Mouse (Mus musculus) forebrain, embryonic 11.5 days (tissue): ENCODE data around the gene Commd4. TPM values are rescaled to one million over a fixed set of nuclear protein-coding genes. Genes with fewer than 3 reads are reported as not detected.

Experiments
- ATAC-seq: fragments of 200-750 bp; cut with Nextera tagmentation; replicated peaks from 2 replicates; pipeline ENCODE4 v1.8.0; 2017; ENCODE audit warnings: moderate TSS enrichment; ENCODE audit not compliant: low FRiP score
- DNase-seq: peaks from one replicate; pipeline ENCODE4 v3.0.0-alpha.2; 2017; ENCODE audit warnings: low spot score
- H3K27ac ChIP-seq: fragments of 300-500 bp; sonication (generic); 2 replicates; pipeline ENCODE4 v1.5.1; 2014; ENCODE audit warnings: low read depth, low read length
- H3K27me3 ChIP-seq: fragments of 300-500 bp; sonication (generic); 2 replicates; pipeline ENCODE4 v1.6.1; 2014; ENCODE audit warnings: mild to moderate bottlenecking, low read length, mixed read lengths; ENCODE audit not compliant: control insufficient read depth, insufficient read depth
- H3K36me3 ChIP-seq: fragments of 300-500 bp; sonication (generic); 2 replicates; pipeline ENCODE4 v1.6.1; 2014; ENCODE audit warnings: mild to moderate bottlenecking, low read length, moderate library complexity, mixed read lengths; ENCODE audit not compliant: control insufficient read depth, insufficient read depth
- H3K4me1 ChIP-seq: fragments of 300-500 bp; sonication (generic); replicated peaks from 2 replicates; pipeline ENCODE4 v1.6.1; 2014; ENCODE audit warnings: low read length, mixed read lengths; ENCODE audit not compliant: control insufficient read depth, insufficient read depth
- H3K4me2 ChIP-seq: fragments of 300-500 bp; sonication (generic); 2 replicates; pipeline ENCODE4 v1.6.1; 2014; ENCODE audit warnings: low read depth, mild to moderate bottlenecking, low read length, moderate library complexity, mixed read lengths; ENCODE audit not compliant: severe bottlenecking
- H3K4me3 ChIP-seq: fragments of 300-500 bp; sonication (generic); 2 replicates; pipeline ENCODE4 v1.5.1; 2014; ENCODE audit warnings: low read depth, low read length
- H3K9ac ChIP-seq: fragments of 300-500 bp; sonication (generic); 2 replicates; pipeline ENCODE4 v1.6.1; 2014; ENCODE audit warnings: low read length
- H3K9me3 ChIP-seq: fragments of 300-500 bp; sonication (generic); 2 replicates; pipeline ENCODE4 v1.6.1; 2016; ENCODE audit warnings: low read length, mixed read lengths; ENCODE audit not compliant: control insufficient read depth
- WGBS: fragments of 180-500 bp; shearing (Covaris S2); extraction: QIAGEN DNeasy Blood & Tissue Kit; methylation state at CpG from one replicate; pipeline ENCODE4 v1.1.7; 2014; 5-methylcytosine and 5-hydroxymethylcytosine counted together
- polyA plus RNA-seq: library from polyadenylated mRNA; unstranded; fragments of >200 nt; fragmentation: Nextera tagmentation; extraction: Ambion mirVana; gene quantifications from 2 replicates; pipeline ENCODE4 v1.2.1, GENCODE M21; 2014

Commd4 gene
- polyA plus RNA-seq, 1 experiment from 2014 or later = 87.1 TPM

DNA sequence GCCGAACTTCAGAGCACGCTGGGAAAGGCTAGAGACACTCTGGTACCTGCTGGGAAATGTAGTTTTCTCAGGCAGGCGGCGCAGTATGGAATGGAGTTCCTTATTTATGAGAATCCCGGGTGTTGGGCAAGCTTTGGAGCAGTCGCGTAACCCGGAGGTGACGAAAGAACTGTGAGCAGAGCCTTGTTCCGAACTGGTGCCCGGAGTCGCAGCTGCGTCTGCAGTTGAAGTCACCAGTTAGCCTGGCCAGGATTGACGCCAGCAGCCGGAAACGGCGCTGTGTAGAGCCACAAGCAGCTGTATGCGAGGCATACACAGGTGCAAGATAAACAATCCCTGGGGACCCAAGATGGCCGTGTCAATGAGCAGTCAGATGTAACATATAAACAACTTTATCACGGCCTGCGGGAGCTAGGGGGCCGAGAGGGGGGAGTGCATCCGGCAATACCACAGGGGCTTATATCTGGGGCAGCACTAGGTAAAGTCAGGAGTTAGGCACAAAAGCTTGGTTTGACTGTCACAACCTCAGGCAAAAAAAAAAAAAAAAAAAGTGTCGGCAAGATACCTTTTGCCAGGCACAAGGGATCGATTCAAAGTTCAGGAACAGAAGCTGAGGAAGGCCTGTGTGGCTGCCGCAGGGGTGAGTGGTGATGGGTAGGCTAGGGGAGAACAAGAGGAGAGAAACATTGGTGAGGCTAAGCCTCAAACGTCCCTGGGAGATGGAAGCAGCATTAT, 9.8 kb downstream of the Commd4 start, which contains the start of gene Neil1:
Gene Neil1, minus strand, starts transcription at position 162 of the 735 bp plus-strand sequence.
- peak within 1 kb of the TSS; percentile 73 for H3K27ac ChIP-seq
- peak; percentile 85 for DNase-seq
- H3K9me3 ChIP-seq = no peaks in the 10 kb centered on the region
- 3% methylated on average over 27 of the region's 27 CpGs for WGBS
- no peaks in the 10 kb centered on the region for H3K36me3 ChIP-seq
- H3K9ac ChIP-seq = peak within 1 kb of the TSS; percentile 74
- ATAC-seq = peak; percentile 82
- 0 out of 2 replicates have a peak, but pooled peaks cover 2% of the 10 kb centered on the region for H3K4me1 ChIP-seq
- no peaks in the 10 kb centered on the region for H3K27me3 ChIP-seq
- peak within 1 kb of the TSS; percentile 46 for H3K4me3 ChIP-seq
- H3K4me2 ChIP-seq = peak within 1 kb of the TSS; percentile 81

DNA sequence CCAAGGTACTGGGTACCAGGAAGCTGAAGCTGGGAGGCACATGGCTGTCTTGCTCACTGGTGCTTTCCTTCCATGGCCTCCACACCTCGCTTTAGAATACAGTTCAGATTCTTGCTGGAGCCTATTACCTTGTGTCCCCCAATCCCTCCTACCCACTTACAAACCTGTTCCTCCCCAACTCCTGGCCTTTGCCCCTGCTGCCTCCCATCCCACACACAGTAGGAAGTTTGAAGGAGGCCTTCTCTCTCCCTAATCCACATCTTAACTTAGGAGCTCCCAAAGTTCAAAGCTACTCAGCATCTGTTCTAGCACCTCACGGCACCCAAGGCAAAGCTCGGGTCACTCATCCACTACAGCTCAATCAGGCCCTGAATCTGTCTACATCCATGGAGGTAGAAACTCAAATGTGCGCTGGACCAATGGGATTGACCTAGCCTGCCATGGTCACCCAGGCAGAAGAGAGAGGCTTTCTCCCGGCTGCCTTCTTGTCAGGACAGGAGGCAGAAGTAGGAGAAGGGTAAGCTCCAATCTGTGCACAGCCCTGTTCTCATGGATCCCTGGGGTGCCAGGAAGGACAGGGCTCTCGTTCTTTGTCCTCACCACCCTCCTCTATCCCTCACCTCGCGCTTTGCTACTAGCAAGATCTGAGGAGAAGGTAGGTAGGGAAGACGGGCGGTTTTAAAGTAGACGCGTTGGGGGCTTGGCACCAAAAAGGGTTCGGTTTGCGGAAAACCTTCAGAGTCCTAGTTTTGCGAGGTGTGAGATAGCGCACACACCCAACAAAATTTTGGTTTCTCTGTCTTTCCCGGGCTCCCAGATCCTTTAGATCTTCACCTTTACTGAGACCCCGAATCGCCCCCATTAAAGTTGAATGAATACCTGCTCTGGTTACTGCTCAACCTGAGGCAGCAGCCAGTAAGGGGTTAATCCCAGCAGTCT, 10.7 kb downstream of the Commd4 start:
- H3K9ac ChIP-seq = peak overlapping the region; percentile 74
- ATAC-seq (peak; percentile 47), DNase-seq (no peak)
- peak overlapping the region; percentile 46 for H3K4me3 ChIP-seq
- H3K36me3 ChIP-seq = no peaks in the 10 kb centered on the region
- H3K4me1 ChIP-seq = 0 out of 2 replicates have a peak, but pooled peaks cover 2% of the 10 kb centered on the region
- H3K9me3 ChIP-seq = no peaks in the 10 kb centered on the region
- H3K27me3 ChIP-seq = no peaks in the 10 kb centered on the region
- H3K27ac ChIP-seq = peak overlapping the region; percentile 73; the same call in 1 of the 2 replicates
- H3K4me2 ChIP-seq = peak overlapping the region; percentile 81
- 9% methylated on average over 19 of the region's 19 CpGs for WGBS

GRCm38 (mm10) chr9:57146451-57147066, 11.6 kb downstream of the Commd4 start:
- no peaks in the 10 kb centered on the region for H3K27me3 ChIP-seq
- H3K4me2 ChIP-seq = no peak overlapping the region
- H3K27ac ChIP-seq = no peak overlapping the region
- H3K4me1 ChIP-seq = 0 out of 2 replicates have a peak, but pooled peaks cover 2% of the 10 kb centered on the region
- H3K4me3 ChIP-seq = no peak overlapping the region
- ATAC-seq (no peak), DNase-seq (no peak)
- H3K9me3 ChIP-seq = no peaks in the 10 kb centered on the region
- no peak overlapping the region for H3K9ac ChIP-seq
- WGBS = 83% methylated on average over 17 of the region's 17 CpGs
- H3K36me3 ChIP-seq = no peaks in the 10 kb centered on the region

- Histone ChIP-seq H3K9me3 (no peaks in the 10 kb centered on the region), H3K4me1 (0 out of 2 replicates have a peak, but pooled peaks cover 2% of the 10 kb centered on the region), H3K4me2 (no peak overlapping the region), H3K4me3 (no peak overlapping the region), H3K9ac (no peak overlapping the region), H3K27ac (no peak overlapping the region), H3K36me3 (no peaks in the 10 kb centered on the region), H3K27me3 (no peaks in the 10 kb centered on the region)
- no peak for DNase-seq
- ATAC-seq = no peak
- 91% methylated on average over 8 of the region's 8 CpGs for WGBS
Measured at GRCm38 (mm10) chr9:57144830-57145229, 13.3 kb downstream of the Commd4 start.

DNA sequence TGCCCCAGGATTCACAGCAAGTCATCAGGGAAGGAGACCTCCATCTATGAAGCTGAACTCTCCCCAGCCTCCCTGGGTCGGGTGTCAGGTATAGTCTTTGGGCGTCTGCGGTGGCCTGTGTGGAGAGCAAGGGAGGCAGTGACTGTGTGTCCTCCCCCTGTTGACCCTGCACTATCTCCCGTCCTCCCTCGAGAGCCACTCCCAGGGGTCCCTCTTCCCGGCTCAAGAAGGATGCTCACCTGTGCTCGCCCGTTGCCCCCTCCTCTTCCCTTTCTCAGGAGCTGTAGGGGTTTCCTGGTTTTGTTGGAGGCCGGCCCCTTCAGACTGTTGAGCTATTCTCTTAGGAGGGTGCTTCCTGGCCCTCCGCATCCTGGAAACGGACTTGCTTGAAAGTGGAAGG, 14.9 kb downstream of the Commd4 start:
- no peaks in the 10 kb centered on the region; the same call in 1 of the 2 replicates for H3K36me3 ChIP-seq
- no peak overlapping the region for H3K4me2 ChIP-seq
- WGBS = 87% methylated on average over 11 of the region's 11 CpGs
- H3K27me3 ChIP-seq = no peaks in the 10 kb centered on the region
- no peak overlapping the region for H3K27ac ChIP-seq
- DNase-seq = no peak
- 0 out of 2 replicates have a peak, but pooled peaks cover 2% of the 10 kb centered on the region for H3K4me1 ChIP-seq
- no peak overlapping the region for H3K4me3 ChIP-seq
- no peaks in the 10 kb centered on the region for H3K9me3 ChIP-seq
- no peak overlapping the region for H3K9ac ChIP-seq
- ATAC-seq = no peak

- Histone ChIP-seq H3K4me2 (no peak overlapping the region), H3K9ac (no peak overlapping the region), H3K27ac (no peak overlapping the region), H3K9me3 (no peaks in the 10 kb centered on the region), H3K4me1 (no peaks in the 10 kb centered on the region), H3K4me3 (no peak overlapping the region), H3K27me3 (no peaks in the 10 kb centered on the region), H3K36me3 (no peaks in the 10 kb centered on the region; the same call in 1 of the 2 replicates)
- WGBS = 93% methylated on average over 17 of the region's 17 CpGs
- DNase-seq (no peak), ATAC-seq (no peak)
Measured at GRCm38 (mm10) chr9:57141417-57142353, 16.4 kb downstream of the Commd4 start.

- no peak overlapping the region for H3K4me2 ChIP-seq
- H3K9ac ChIP-seq = no peak overlapping the region
- H3K27ac ChIP-seq = no peak overlapping the region
- no peak for DNase-seq
- ATAC-seq = no peak
- H3K4me1 ChIP-seq = no peaks in the 10 kb centered on the region
- no peaks in the 10 kb centered on the region; the same call in 1 of the 2 replicates for H3K36me3 ChIP-seq
- H3K9me3 ChIP-seq = no peaks in the 10 kb centered on the region
- no peaks in the 10 kb centered on the region for H3K27me3 ChIP-seq
- no peak overlapping the region for H3K4me3 ChIP-seq
- WGBS = 97% methylated on average over 5 of the region's 5 CpGs
Measured at GRCm38 (mm10) chr9:57139571-57139970, 18.6 kb downstream of the Commd4 start.
